Mouse (Mus musculus) kidney, postnatal 36 days (tissue): ENCODE data around the gene Spice1.

Experiments
- DNase-seq, 2 experiments: peaks; one replicate each; pipeline ENCODE4 v3.0.0; 2021 to 2022; ENCODE audit warnings: mixed read lengths in 2 of 2

The Spice1 gene

DNA sequence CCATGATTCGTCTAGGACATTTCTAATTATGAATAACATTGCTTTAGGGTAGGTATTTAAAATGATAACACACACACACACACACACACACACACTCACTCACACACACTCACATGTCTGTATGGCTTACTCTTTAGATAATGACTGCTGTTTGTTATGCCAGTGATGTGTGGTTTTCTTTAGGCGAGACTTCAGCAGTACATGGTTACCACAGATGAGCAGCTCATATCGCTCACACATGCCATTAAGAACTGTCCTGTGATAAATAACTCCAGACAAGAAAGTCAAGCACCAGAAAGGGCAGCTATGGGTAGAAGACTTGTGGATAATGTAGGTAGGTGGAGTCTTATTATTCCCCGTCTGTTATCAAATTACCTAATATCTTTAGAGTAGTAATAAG, 28.5 kb downstream of the Spice1 start:
- DNase-seq, result no peak

DNA sequence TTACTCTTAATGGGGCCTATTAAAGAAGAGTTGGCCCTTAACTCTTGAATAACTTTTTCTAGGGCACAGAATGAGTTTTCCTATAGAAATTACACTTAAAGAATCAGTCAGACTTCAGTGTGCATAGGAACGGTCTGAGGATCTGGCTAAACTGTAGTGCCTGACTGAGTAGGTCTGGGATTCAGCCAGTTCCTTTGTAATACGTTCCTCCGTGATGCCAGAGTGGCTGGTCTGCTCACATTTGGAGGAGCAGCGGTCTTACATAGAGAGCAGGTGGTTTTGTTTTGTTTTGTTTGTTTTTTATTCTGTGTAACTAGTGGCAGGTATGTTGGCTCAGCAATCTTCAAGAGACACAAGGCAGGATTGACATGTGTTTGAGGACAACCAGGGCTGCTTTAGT, 33.1 kb downstream of the Spice1 start:
- no peak for DNase-seq

DNA sequence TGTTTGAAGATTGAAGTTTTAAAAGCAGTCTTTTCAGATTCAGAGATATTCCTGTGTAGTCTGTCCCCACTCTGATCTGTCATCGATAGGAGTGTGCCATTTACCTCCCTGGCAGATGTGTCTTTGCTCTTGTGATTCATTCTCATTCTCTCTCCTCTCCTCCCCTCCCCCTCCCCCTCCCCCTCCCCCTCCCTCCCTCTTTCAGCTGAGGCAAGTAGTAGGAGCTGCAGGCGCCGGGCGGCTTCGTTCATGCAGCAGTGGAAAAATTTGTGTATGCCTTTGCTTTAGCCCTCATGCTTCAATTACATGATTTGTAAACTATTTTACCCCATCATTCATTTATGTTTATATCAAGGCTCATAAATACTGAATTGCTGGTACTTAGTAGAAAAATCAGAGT, 34.7 kb downstream of the Spice1 start:
- DNase-seq, result no peak

DNA sequence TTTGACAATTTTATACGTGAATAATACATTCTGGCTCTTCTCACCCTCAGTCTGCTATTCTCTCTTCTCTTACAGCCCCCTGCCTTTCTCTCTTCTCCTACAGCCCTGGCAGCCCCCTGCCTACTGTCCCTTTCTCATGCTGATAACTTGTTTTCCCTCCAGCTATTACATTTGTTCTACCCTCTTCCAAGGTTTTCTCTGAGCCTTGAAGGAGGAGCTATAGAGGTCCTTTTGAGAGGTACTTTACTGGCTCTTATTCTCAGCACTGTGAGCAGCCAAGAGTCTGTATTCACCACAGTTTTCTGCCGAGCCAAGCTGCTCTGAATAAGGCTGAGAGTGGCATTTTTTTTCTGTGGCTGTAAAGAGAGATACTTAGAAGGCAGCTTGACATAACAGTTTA, 36.6 kb downstream of the Spice1 start:
- no peak for DNase-seq

DNA sequence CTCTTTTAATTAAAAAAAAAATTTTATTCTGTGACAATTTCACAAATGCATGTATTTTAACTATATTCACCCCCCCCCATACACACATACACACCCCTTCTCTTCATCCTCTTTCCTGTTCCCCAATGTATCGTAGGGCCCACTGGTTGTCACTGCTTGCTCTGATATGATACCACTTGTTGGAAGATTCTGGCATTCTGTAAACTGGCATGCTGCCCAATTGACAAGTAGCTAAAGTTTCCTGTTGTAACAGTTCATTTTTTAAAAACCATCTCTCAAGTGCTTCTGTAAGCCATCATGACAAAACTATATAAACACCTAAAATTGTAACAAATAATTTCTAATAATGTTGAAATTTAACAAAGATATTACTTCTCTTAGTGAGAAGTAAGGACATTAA, 37.3 kb downstream of the Spice1 start:
- DNase-seq, result no peak

DNA sequence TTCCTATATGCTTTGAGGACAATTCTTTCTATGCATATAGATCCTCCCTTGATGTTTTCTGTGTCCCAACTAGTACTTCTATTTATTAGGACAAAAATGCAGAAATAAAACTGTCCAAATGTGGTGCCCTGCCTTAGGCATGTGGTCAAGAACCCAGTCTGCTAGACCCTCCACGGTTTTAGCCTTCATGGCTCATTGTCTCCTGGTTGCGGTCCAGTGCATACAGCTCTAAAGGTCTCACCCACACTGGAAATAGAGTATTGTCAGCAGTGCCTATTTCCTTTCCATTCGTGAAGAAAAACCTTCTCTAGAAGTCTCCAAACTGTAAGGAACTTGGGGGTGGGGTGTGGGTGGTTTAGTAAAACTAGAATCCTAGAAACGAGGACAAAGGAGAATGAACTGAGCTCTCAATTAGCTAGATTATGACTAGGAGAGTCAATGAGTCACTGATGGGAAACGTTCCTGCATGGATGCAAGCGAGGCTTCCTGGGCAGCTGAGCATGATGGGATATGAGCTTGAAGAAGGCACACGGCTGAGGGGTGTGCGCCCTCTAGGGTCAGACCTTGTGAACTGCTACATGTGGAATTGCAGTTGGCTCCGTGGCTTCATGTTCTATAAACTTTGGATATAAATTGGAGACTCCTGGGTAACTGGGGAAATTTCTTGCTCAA, 45.1 kb downstream of the Spice1 start:
- DNase-seq, result peak; percentile 25 to 70

DNA sequence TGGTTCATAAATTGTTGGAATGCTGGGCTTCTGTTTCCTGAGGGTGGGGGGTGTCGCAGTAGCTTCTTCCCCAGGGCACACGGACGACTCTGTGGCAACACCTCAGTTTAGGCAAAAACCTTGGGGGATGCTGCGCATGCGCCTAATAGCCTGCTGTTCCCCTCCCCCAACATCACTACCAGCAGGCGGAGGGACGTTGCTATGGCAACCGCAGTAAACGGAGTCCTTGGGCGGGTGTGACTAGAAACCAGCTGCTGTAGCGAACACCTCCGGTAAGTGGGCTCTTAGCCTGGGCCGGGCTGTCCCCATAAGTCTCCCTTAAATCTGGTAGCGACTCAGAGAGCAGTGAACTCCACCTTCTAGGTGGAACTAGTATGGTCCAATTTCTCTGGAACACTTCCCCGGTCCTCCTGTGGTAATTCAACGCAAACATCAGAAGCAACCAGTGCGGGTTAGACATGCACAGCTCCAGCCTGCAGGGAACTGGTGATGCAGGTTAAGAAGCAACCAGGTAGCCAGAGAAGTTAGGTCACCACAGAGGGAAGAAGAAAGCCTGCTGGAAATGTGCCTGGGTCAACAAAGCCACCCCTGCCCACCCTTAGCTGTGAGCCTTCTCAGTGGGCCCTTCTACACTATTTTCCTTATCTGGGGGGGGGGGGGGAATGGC, 47.8 kb downstream of the Spice1 start, which contains the start of gene Cfap44:
Gene Cfap44 (plus strand): TSS at position 220 of the 667 bp plus-strand sequence.
- DNase-seq, result peak; percentile 65 to 83

DNA sequence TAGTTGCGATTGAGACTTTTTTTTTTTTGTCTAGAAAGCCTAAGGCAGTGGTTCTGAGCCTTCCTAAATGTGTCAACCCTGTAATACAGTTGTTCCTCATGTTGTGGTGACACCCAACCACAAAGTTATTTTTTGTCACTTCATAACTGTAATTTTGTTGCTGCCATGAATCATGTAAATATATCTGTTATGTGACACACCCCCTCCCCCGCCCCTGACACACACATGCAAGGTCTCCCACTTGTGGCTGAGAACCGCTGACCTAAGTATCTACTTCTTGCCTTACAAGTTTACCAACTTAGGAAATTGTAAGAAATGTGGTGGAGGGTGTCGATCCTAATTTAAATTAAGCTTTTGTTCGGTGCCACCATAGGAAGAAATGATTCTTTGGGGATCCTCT, 58.0 kb downstream of the Spice1 start:
- no peak for DNase-seq

DNA sequence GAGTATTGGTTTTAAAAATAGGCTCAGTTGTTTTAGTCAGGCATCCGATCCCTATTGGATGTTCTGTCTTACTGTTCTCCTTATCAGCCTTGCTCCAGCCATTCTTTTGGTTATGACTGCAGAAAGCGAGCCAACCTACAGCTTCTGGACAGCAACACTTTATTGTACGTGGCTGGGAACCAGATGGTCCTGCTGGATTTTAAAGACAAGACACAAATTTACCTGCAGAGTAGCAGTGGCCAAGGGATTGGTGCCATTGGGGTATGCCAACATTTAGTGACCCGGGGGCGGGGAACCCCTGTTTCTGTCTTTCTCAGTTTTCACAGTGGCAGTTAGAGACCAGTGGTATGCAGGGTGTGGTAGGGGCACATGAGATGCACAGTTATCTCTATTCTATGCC, 60.3 kb downstream of the Spice1 start:
- no peak for DNase-seq

DNA sequence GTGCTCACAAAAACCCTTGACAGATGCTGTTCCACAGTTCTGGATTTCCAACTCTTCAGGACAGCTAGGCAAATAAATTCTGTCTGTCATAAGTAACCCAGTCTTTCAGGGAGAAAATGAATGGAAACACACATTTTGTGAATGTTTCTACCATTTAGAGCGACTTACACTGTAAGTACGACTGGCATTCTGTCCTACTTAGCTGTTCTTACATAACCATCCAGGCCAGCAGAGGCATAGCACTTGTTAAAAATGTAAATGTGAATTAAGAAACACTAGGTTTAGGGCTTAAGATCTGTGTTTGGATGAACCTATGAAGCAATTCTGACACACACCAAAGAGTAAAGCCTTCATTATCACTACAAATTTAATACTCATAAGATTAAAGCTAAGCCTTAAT, 61.4 kb downstream of the Spice1 start:
- DNase-seq, result no peak

DNA sequence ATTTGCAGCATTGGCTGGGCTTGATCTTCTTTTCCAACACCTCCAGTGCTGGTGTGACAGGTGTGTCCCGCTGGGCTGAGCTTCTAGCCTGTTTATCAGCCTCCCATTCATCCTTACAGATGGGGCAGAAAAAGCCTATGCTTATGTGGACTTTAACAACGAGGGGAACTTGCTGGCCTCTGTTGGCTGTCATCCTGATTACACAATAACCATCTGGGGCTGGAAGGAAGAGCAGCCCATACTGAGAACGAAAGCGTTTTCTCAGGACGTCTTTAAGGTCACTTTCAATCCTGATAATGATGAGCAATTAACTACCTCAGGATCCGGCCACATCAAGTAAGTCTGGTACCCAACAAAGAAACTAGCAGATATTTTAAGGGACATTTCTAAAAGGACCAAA, 63.3 kb downstream of the Spice1 start:
- no peak for DNase-seq

DNA sequence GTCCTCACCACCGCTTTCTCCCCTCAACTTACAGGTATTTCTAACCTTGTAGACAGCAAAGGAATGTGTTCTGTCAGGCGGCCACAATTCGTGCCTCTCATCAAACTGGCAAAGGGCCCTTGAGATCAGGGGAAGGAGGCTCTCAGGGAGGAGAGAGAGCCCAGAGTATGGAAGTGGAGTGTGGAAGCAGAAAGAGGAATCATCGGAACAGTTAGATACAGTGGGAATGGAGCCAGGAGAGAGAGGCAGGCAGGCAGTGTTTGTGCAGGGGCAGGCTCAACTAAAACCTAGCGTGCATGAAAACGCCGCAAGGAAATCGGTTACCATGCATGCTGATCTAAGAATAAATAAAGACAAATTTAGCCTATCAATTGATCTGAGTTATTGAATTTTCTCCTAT, 70.7 kb downstream of the Spice1 start:
- no peak for DNase-seq

DNA sequence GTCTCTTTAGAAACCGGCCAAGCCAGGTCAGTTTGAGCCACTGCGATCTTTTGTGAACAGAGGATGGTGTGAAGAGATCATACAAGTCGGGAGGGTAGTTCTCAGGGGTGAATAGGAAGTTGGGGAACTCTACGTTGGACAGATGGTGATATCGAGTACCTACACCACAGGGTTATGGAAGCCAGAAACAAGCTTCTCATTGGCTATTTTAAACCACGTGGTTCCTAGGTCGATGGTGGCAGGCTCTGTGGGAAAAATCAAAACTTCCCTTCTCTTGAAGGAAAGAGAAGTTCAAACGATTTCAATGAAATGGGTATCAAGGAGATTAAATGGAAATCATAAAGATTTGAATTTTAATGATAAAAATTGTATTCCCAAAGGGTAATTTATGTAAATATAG, 74.8 kb downstream of the Spice1 start:
- DNase-seq, result no peak

DNA sequence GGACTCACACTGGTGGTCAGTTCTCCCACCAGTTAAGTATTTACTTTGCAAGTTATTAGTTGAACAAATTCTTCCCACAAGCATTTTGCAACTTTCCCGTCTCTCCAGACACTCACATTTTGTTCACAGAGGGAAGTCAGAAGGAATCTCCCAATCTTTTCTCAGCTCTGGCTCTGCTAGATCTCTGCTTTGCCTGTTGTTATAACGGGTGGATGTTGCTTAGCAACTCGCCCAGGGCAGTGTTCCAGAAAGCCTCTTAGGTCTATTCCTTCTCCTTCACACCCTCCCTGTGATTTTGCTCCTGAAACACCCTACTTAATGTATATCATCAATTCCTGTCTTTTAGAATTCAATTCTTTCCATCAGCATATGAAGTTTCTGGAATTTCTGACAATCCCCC, 76.6 kb downstream of the Spice1 start:
- no peak for DNase-seq

DNA sequence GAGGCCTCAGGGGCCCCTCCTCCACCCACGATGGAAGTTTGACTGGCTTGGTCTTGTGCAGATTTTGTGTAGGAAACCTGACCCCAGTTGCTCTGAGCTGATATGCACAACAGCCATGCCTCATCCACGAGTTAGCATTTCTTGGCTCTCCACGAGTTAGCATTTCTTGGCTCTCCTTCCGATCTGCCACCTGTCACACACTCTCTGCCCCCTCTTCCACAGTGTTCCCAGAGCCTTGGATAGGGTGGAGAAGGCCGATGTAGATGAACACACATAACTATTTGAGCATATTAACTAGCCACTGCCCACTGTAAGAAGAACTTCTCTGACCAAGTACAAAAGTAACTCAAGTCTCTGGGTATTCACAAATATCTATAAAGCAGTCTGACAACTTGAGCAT, 81.5 kb downstream of the Spice1 start:
- DNase-seq, result no peak

DNA sequence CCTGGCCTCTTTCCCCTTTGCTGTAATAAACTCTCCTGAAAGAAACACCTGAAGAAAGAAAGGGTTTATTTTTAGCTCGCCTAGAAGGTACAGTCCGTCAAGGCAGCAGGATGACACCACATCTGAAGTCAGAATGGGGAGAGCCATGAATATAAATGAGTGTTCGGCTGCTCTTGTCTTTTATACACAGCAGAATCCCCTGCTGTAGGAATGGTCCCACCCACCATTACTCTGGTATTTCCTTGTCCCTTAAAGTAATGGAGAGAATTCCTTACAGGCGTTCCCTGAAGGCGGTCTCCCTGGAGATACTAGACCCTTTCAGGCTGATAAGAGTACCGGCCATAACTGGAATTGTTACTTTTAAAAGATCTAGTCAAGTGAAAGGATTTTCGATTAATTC, 83.1 kb downstream of the Spice1 start:
- DNase-seq, result no peak

DNA sequence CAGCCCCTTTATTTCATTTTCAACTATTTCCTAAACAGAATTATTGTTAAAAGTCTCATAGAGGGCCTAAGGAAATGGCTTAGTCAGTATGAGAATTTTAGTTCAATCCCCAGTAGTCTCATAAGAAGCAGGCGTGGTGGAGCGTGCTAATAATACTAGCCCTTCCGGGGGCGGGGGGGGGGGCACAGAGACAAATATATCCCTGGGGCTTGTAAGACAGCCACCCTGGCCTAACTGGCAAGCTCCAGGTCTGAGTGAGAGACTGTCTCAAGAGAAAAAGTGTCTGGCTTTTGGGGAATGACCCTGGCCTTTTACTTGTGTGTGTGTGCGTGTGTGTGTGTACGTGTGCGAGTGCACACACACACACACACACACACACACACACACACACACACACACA, 88.0 kb downstream of the Spice1 start:
- no peak for DNase-seq

DNA sequence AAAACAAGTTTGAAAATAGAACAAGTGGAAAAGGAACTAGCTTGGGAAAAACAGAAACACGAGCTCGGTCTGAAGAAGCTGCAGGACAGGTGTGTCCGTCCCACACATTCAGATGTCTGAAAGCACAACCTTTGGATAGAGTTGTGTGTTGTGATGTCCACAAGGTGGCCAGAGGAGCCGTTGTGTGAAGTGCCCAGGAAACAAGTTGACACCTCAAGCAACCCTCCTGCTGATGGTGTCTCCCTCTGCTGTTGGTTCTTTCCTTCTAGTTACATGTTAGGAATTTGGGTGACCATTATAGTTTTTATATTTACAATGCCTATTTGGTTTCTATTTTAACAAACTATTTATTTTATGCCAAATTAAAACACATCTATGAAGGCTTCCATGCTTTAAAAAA, 88.6 kb downstream of the Spice1 start:
- DNase-seq, result no peak
